Mouse (Mus musculus): ENCODE measurements around the gene Map7d1. TPM values are rescaled to one million over a fixed set of nuclear protein-coding genes. Genes with fewer than 3 reads are reported as not detected.

The Map7d1 gene
- polyA plus RNA-seq, 1 experiment from 2014 or later, result 61.1 TPM

DNA sequence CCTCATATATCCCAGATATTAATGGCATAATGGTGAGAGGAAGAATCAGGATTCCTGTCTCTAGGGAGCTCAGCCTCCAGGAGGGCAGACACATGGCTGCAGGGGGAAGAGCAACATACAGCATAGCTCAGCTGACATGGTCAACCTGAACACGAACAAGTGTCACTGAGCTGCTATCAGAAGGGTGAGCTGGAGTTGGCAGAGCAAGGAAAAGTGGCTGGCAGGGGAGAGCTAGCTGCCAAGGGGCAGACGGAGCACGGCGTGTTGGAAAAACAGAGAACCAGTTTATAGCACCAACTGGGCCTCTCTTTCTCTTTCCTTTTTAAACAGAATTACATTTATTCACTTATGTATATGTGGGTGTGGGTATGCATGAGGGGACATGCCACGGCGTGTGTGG lies 13.6 kb downstream of the Map7d1 start:
- WGBS, result 86% methylated on average over 6 of the region's 6 CpGs
- H3K36me3 ChIP-seq (ENCODE audit: insufficient read depth), result peaks cover 71% of the 10 kb centered on the region

DNA sequence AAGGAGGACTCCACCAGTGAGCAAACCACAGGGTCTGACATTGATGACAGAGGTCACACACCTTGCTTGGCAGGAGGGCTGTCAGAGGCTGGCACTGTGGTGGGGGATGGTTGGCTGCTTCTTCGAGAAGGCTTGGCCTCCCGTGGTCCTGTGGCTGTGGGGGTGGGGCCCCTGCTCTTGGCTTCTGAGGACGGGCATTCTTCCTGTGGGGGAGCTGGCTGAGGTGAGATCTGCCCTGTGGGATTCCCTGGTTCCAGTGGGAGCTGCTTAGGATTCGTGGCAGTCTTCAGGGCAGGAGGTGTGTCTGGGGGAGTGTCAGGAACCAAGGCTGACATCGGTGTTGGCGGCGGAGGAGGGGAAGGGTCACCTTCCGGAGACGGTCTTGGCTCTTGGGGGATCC lies 14.2 kb downstream of the Map7d1 start:
- H3K36me3 ChIP-seq (ENCODE audit: insufficient read depth), result peaks cover 74% of the 10 kb centered on the region
- no peak for TF ChIP-seq CTCF (IDR thresholded peaks at IDR 0.05; ENCODE audit: low read depth)
- H3K4me3 ChIP-seq (ENCODE audit: low read depth, low read length), result no peak overlapping the region
- no peak for ATAC-seq (ENCODE audit: insufficient read depth)
- H3K27ac ChIP-seq (ENCODE audit: low read depth), result no peak overlapping the region
- 41% methylated on average over 9 of the region's 9 CpGs for WGBS
- no peaks in the 10 kb centered on the region for H3K27me3 ChIP-seq (ENCODE audit: insufficient read depth, low read length)
- no peak for DNase-seq
- no peak overlapping the region for H3K9ac ChIP-seq
- H3K4me1 ChIP-seq (ENCODE audit: insufficient read depth), result no peaks in the 10 kb centered on the region
- H3K9me3 ChIP-seq (ENCODE audit: low read depth, low read length), result no peaks in the 10 kb centered on the region
- no peak overlapping the region for H3K4me2 ChIP-seq

More for the DNA sequence above, 13.6 kb downstream of the Map7d1 start:
- DNase-seq (no peak), ATAC-seq (ENCODE audit: insufficient read depth) (no peak)
- Histone ChIP-seq H3K27ac (ENCODE audit: low read depth) (no peak overlapping the region), H3K4me1 (ENCODE audit: insufficient read depth) (no peaks in the 10 kb centered on the region), H3K4me2 (no peak overlapping the region), H3K9me3 (ENCODE audit: low read depth, low read length) (no peaks in the 10 kb centered on the region), H3K4me3 (ENCODE audit: low read depth, low read length) (no peak overlapping the region), H3K9ac (no peak overlapping the region), H3K27me3 (ENCODE audit: insufficient read depth, low read length) (no peaks in the 10 kb centered on the region)
- TF ChIP-seq CTCF (IDR thresholded peaks at IDR 0.05; ENCODE audit: low read depth), result no peak

DNA sequence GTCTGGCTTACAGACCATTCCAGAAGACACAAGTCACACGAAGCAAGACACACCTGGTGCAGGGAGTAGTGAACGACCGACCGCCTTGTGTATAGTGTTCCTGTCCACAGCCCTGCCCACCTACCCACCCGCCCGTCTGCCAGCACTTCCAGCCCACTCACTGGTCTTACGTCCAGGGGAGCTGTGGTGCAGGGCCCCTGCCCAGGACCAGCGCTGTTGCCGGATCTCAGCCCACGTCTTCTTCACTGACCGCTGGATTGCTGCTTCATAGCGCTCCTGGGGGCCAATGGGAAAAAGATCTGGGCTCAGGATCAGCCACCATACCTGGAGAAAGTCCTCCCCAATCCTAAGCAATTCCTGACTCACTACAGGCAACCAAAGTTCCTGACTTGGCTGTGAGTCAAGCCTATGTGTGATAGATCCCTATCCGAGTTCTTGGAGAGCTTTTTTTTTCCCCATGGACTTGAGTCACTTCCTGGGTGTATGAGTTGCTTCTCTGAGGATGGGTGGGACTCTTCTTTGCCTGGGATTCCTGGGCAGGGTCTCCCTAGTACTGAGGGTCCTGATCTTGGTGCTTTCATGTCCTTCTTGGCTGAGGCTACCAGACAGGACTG lies 16.2 kb downstream of the Map7d1 start:
- H3K9me3 ChIP-seq (ENCODE audit: low read depth, low read length), result no peaks in the 10 kb centered on the region
- no peaks in the 10 kb centered on the region for H3K27me3 ChIP-seq (ENCODE audit: insufficient read depth, low read length)
- H3K9ac ChIP-seq, result no peak overlapping the region
- 83% methylated on average over 13 of the region's 13 CpGs for WGBS
- ATAC-seq (ENCODE audit: insufficient read depth) (no peak), DNase-seq (no peak)
- no peak for TF ChIP-seq CTCF (IDR thresholded peaks at IDR 0.05; ENCODE audit: low read depth)
- H3K4me3 ChIP-seq (ENCODE audit: low read depth, low read length), result no peak overlapping the region
- no peak overlapping the region for H3K4me2 ChIP-seq
- peaks cover 83% of the 10 kb centered on the region for H3K36me3 ChIP-seq (ENCODE audit: insufficient read depth)
- no peaks in the 10 kb centered on the region for H3K4me1 ChIP-seq (ENCODE audit: insufficient read depth)
- H3K27ac ChIP-seq (ENCODE audit: low read depth), result no peak overlapping the region

GRCm38 (mm10) chr4:126237721-126238242 lies 18.4 kb downstream of the Map7d1 start:
- no peak for TF ChIP-seq CTCF (IDR thresholded peaks at IDR 0.05; ENCODE audit: low read depth)
- H3K27ac ChIP-seq (ENCODE audit: low read depth), result peak overlapping the region; percentile 6; the same call in 1 of the 2 replicates
- no peak for DNase-seq
- no peaks in the 10 kb centered on the region for H3K4me1 ChIP-seq (ENCODE audit: insufficient read depth)
- 67% methylated on average over 5 of the region's 5 CpGs for WGBS
- no peaks in the 10 kb centered on the region for H3K9me3 ChIP-seq (ENCODE audit: low read depth, low read length)
- no peak overlapping the region for H3K9ac ChIP-seq
- H3K27me3 ChIP-seq (ENCODE audit: insufficient read depth, low read length), result no peaks in the 10 kb centered on the region
- peaks cover 97% of the 10 kb centered on the region for H3K36me3 ChIP-seq (ENCODE audit: insufficient read depth)
- no peak overlapping the region for H3K4me2 ChIP-seq
- peak; percentile 13; the same call in 1 of the 2 replicates for ATAC-seq (ENCODE audit: insufficient read depth)
- H3K4me3 ChIP-seq (ENCODE audit: low read depth, low read length), result no peak overlapping the region

- Histone ChIP-seq H3K4me2 (peak overlapping the region; percentile 53), H3K9ac (peak overlapping the region; percentile 4; the same call in 1 of the 2 replicates)
- DNase-seq, result peak; percentile 57
These were observed 19.5 kb downstream of the Map7d1 start for GRCm38 (mm10) chr4:126236467-126237280.

GRCm38 (mm10) chr4:126235191-126235590 lies 21.0 kb downstream of the Map7d1 start:
- Histone ChIP-seq H3K9ac (no peak overlapping the region), H3K4me1 (ENCODE audit: insufficient read depth) (no peaks in the 10 kb centered on the region), H3K27me3 (ENCODE audit: insufficient read depth, low read length) (no peaks in the 10 kb centered on the region), H3K27ac (ENCODE audit: low read depth) (no peak overlapping the region), H3K4me3 (ENCODE audit: low read depth, low read length) (no peak overlapping the region), H3K9me3 (ENCODE audit: low read depth, low read length) (no peaks in the 10 kb centered on the region), H3K4me2 (no peak overlapping the region), H3K36me3 (ENCODE audit: insufficient read depth) (peaks cover 100% of the 10 kb centered on the region)
- no peak for TF ChIP-seq CTCF (IDR thresholded peaks at IDR 0.05; ENCODE audit: low read depth)
- whole genome bisulfite sequencing, result 79% methylated on average over 10 of the region's 10 CpGs
- DNase-seq, result no peak
- no peak for ATAC-seq (ENCODE audit: insufficient read depth)

More at GRCm38 (mm10) chr4:126236467-126237280, 19.5 kb downstream of the Map7d1 start:
- Histone ChIP-seq H3K9me3 (ENCODE audit: low read depth, low read length) (no peaks in the 10 kb centered on the region), H3K4me3 (ENCODE audit: low read depth, low read length) (peak overlapping the region; percentile 6; the same call in 1 of the 2 replicates), H3K36me3 (ENCODE audit: insufficient read depth) (peaks cover 100% of the 10 kb centered on the region), H3K4me1 (ENCODE audit: insufficient read depth) (no peaks in the 10 kb centered on the region), H3K27ac (ENCODE audit: low read depth) (no peak overlapping the region), H3K27me3 (ENCODE audit: insufficient read depth, low read length) (no peaks in the 10 kb centered on the region)
- no peak for ATAC-seq (ENCODE audit: insufficient read depth)
- no peak for TF ChIP-seq CTCF (IDR thresholded peaks at IDR 0.05; ENCODE audit: low read depth)
- 50% methylated on average over 60 of the region's 63 CpGs for WGBS

Measured in lung, embryonic 14.5 days (tissue).